Mouse (Mus musculus): ENCODE measurements around the gene Stra8.

DNA sequence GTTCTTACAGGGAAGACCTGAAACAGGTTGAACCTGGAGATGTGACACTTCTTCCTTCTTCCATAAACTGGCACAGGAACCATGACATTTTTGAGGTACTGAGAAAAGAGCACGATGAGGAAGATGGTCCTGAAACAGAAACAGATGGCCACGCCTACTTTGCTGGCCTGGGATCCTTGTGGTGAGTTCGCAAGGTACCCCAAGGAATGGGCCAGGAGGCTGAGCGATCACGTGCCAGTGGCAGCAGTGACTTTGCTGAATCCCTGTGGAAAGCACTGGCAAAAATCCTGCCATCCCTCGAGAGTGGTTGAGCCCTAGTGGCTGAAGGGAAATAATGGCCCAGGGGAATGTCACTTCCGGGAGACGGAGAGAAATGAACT lies 35.9 kb downstream of the Stra8 start:
- TF ChIP-seq CTCF (IDR thresholded peaks at IDR 0.05; ENCODE audit: low read depth), result no peak
- TF ChIP-seq EP300 (IDR thresholded peaks at IDR 0.05; ENCODE audit: low read depth), result no peak

Data from heart, postnatal 0 days (tissue).